Mouse (Mus musculus) spleen, adult 2 months (tissue): ENCODE data around the gene Serpinf1. TPM values are rescaled to one million over a fixed set of nuclear protein-coding genes. Genes with fewer than 3 reads are reported as not detected.

Source experiments
- DNase-seq, 2 experiments: peaks; one replicate each; pipeline versions ENCODE4 v3.0.0 to v3.0.0-alpha.2; 2012 to 2021; ENCODE audit warnings: low spot score in 2 of 2, low read depth in 1 of 2
- H3K27ac ChIP-seq: fragments of 200-500 bp; 2 replicates; pipeline ENCODE4 v1.5.1; 2012; ENCODE audit warnings: low read length, inconsistent platforms; ENCODE audit not compliant: insufficient read depth
- H3K27me3 ChIP-seq: fragments of 200-500 bp; 2 replicates; pipeline ENCODE4 v1.6.1; 2012; ENCODE audit warnings: mild to moderate bottlenecking, moderate library complexity, low read length, inconsistent platforms; ENCODE audit not compliant: control insufficient read depth, insufficient read depth
- H3K36me3 ChIP-seq: fragments of 200-500 bp; 2 replicates; pipeline ENCODE4 v1.6.1; 2012; ENCODE audit warnings: mild to moderate bottlenecking, low read length, inconsistent platforms; ENCODE audit not compliant: control insufficient read depth, insufficient read depth
- H3K4me1 ChIP-seq: fragments of 200-500 bp; 2 replicates; pipeline ENCODE4 v1.6.1; 2011; ENCODE audit warnings: inconsistent platforms; ENCODE audit not compliant: control insufficient read depth, insufficient read depth, insufficient read length
- H3K4me3 ChIP-seq: fragments of 200-500 bp; 2 replicates; pipeline ENCODE4 v1.5.1; 2011; ENCODE audit warnings: mild to moderate bottlenecking, inconsistent platforms; ENCODE audit not compliant: insufficient read depth, insufficient read length; ENCODE audit errors: extremely low read depth
- CTCF ChIP-seq: fragments of 200-500 bp; IDR thresholded peaks from 2 replicates; pipeline ENCODE4 v1.5.1; 2011; ENCODE audit warnings: mild to moderate bottlenecking, inconsistent platforms; ENCODE audit not compliant: insufficient read depth, insufficient read length, insufficient replicate concordance; ENCODE audit errors: extremely low read depth
- POLR2A ChIP-seq: fragments of 200-500 bp; IDR thresholded peaks from 2 replicates; pipeline ENCODE4 v1.6.1; 2011; ENCODE audit warnings: low read depth, low read length, inconsistent platforms
- WGBS: fragments of 180-500 bp; shearing (Covaris S2); methylation state at CpG from one replicate; pipeline ENCODE4 v1.1.7; 2018; 5-methylcytosine and 5-hydroxymethylcytosine counted together
- polyA plus RNA-seq: library from polyadenylated mRNA; depleted of rRNA; stranded (reverse); fragments of >200 nt; gene quantifications from 2 replicates; pipeline ENCODE4 v1.2.3, GENCODE M21; 2012; rRNA removed

Gene Serpinf1
- polyA plus RNA-seq = 9.7 and 12.6 TPM in 2 replicates

GRCm38 (mm10) chr11:75422013-75422792, at the start of gene Serpinf1:
Serpinf1 (minus strand) TSS chr11:75422701.
- no peak within 1 kb of the TSS for H3K4me3 ChIP-seq
- DNase-seq = no peak
- TF ChIP-seq CTCF (no peak), POLR2A (no peak)
- H3K27ac ChIP-seq = no peak within 1 kb of the TSS
- H3K27me3 ChIP-seq = no peaks in the 10 kb centered on the region
- 65% methylated on average over 10 of the region's 10 CpGs for whole genome bisulfite sequencing
- no peaks in the 10 kb centered on the region for H3K36me3 ChIP-seq
- H3K4me1 ChIP-seq = no peaks in the 10 kb centered on the region

GRCm38 (mm10) chr11:75470675-75471074, 48.2 kb upstream of the Serpinf1 start:
- Histone ChIP-seq H3K27ac (no peak overlapping the region), H3K27me3 (no peaks in the 10 kb centered on the region), H3K36me3 (no peaks in the 10 kb centered on the region; the same call in 1 of the 2 replicates), H3K4me3 (no peak overlapping the region), H3K4me1 (no peaks in the 10 kb centered on the region; the same call in 1 of the 2 replicates)
- DNase-seq = no peak
- TF ChIP-seq POLR2A = no peak
- TF ChIP-seq CTCF = no peak
- 87% methylated on average over 3 of the region's 3 CpGs for WGBS

GRCm38 (mm10) chr11:75469261-75469660, 46.8 kb upstream of the Serpinf1 start:
- WGBS = 96% methylated on average over 4 of the region's 4 CpGs
- Histone ChIP-seq H3K4me3 (no peak overlapping the region), H3K36me3 (no peaks in the 10 kb centered on the region; the same call in 1 of the 2 replicates), H3K27me3 (no peaks in the 10 kb centered on the region), H3K27ac (no peak overlapping the region), H3K4me1 (no peaks in the 10 kb centered on the region; the same call in 1 of the 2 replicates)
- TF ChIP-seq POLR2A (no peak), CTCF (no peak)
- no peak for DNase-seq

- WGBS = 53% methylated on average over 7 of the region's 7 CpGs
- H3K4me1 ChIP-seq = no peaks in the 10 kb centered on the region; the same call in 1 of the 2 replicates
- no peak overlapping the region for H3K27ac ChIP-seq
- H3K27me3 ChIP-seq = no peaks in the 10 kb centered on the region
- DNase-seq = no peak
- TF ChIP-seq POLR2A = no peak
- no peak for TF ChIP-seq CTCF
- H3K4me3 ChIP-seq = peak overlapping the region; percentile 53; the same call in 1 of the 2 replicates
- H3K36me3 ChIP-seq = no peaks in the 10 kb centered on the region; the same call in 1 of the 2 replicates
These were observed 45.9 kb upstream of the Serpinf1 start for GRCm38 (mm10) chr11:75468410-75468809.

- Histone ChIP-seq H3K27me3 (no peaks in the 10 kb centered on the region), H3K27ac (no peak overlapping the region), H3K4me3 (peak overlapping the region; percentile 53), H3K4me1 (no peaks in the 10 kb centered on the region; the same call in 1 of the 2 replicates), H3K36me3 (no peaks in the 10 kb centered on the region; the same call in 1 of the 2 replicates)
- TF ChIP-seq POLR2A (no peak), CTCF (no peak)
- no peak for DNase-seq
- 18% methylated on average over 19 of the region's 19 CpGs for WGBS
These were observed 45.2 kb upstream of the Serpinf1 start for GRCm38 (mm10) chr11:75467512-75468215.

- WGBS = 97% methylated on average over 4 of the region's 4 CpGs
- Histone ChIP-seq H3K27ac (no peak overlapping the region), H3K27me3 (no peaks in the 10 kb centered on the region), H3K4me3 (no peak overlapping the region), H3K4me1 (peaks cover 5% of the 10 kb centered on the region; the same call in 1 of the 2 replicates), H3K36me3 (no peaks in the 10 kb centered on the region; the same call in 1 of the 2 replicates)
- TF ChIP-seq CTCF (no peak), POLR2A (no peak)
- DNase-seq = no peak
These were observed 44.4 kb upstream of the Serpinf1 start for GRCm38 (mm10) chr11:75466731-75467505.
